Mouse (Mus musculus) ES-Bruce4 (cell line): Measurements from ENCODE around the gene Cyp1a2. TPM values are rescaled to one million over a fixed set of nuclear protein-coding genes. Genes with fewer than 3 reads are reported as not detected.

Source experiments
- H3K27ac ChIP-seq: 2 replicates; pipeline ENCODE4 v1.5.1; 2012; ENCODE audit warnings: low read length, inconsistent platforms; ENCODE audit not compliant: insufficient read depth
- H3K27me3 ChIP-seq: 2 replicates; pipeline ENCODE4 v1.6.1; 2012; ENCODE audit warnings: mild to moderate bottlenecking, low read length, inconsistent platforms; ENCODE audit not compliant: control insufficient read depth, poor library complexity, insufficient read depth, severe bottlenecking
- H3K36me3 ChIP-seq: 2 replicates; pipeline ENCODE4 v1.6.1; 2012; ENCODE audit warnings: inconsistent platforms, mild to moderate bottlenecking, low read length, moderate library complexity; ENCODE audit not compliant: control insufficient read depth, poor library complexity, insufficient read depth, severe bottlenecking
- H3K4me1 ChIP-seq: one replicate; pipeline ENCODE4 v1.8.1; 2011; ENCODE audit warnings: low read length; ENCODE audit not compliant: control insufficient read depth, insufficient read depth
- H3K4me3 ChIP-seq: 2 replicates; pipeline ENCODE4 v1.5.1; 2011; ENCODE audit warnings: low read depth, mild to moderate bottlenecking, low read length
- H3K9ac ChIP-seq: 2 replicates; pipeline ENCODE4 v1.6.1; 2012; ENCODE audit warnings: low read depth, mild to moderate bottlenecking, inconsistent platforms; ENCODE audit not compliant: poor library complexity, severe bottlenecking
- H3K9me3 ChIP-seq: replicated peaks from 2 replicates; pipeline ENCODE4 v1.6.1; 2012; ENCODE audit warnings: mild to moderate bottlenecking, low read length, inconsistent platforms; ENCODE audit not compliant: control insufficient read depth, poor library complexity, insufficient read depth, severe bottlenecking
- CTCF ChIP-seq: IDR thresholded peaks from one replicate; pipeline ENCODE4 v1.8.1; 2011; ENCODE audit warnings: low read depth, low read length
- EP300 ChIP-seq: IDR thresholded peaks from 2 replicates; pipeline ENCODE4 v1.6.1; 2011; ENCODE audit warnings: low read depth, low read length; ENCODE audit not compliant: insufficient read depth
- POLR2A ChIP-seq: IDR thresholded peaks from one replicate; pipeline ENCODE4 v1.8.1; 2011; ENCODE audit warnings: low read length; ENCODE audit not compliant: insufficient read depth
- polyA plus RNA-seq: library from polyadenylated mRNA; stranded (reverse); fragments of >200 nt; gene quantifications from 2 replicates; pipeline ENCODE4 v1.2.4, GENCODE M21; 2011; ENCODE audit warnings: low read depth; ENCODE audit not compliant: missing spikeins, insufficient read depth, insufficient read length

Gene Cyp1a2
- polyA plus RNA-seq, 1 experiment, result not detected

GRCm38 (mm10) chr9:57669566-57669965 is 13.9 kb downstream of the Cyp1a2 start:
- no peak overlapping the region for H3K9ac ChIP-seq
- no peaks in the 10 kb centered on the region for H3K9me3 ChIP-seq
- H3K27ac ChIP-seq, result no peak overlapping the region
- no peaks in the 10 kb centered on the region for H3K27me3 ChIP-seq
- TF ChIP-seq POLR2A (no peak), EP300 (no peak), CTCF (no peak)
- no peaks in the 10 kb centered on the region for H3K4me1 ChIP-seq
- H3K4me3 ChIP-seq, result no peak overlapping the region
- no peaks in the 10 kb centered on the region for H3K36me3 ChIP-seq

GRCm38 (mm10) chr9:57668277-57668676 is 15.2 kb downstream of the Cyp1a2 start:
- Histone ChIP-seq H3K36me3 (no peaks in the 10 kb centered on the region), H3K27ac (no peak overlapping the region), H3K4me1 (no peaks in the 10 kb centered on the region), H3K9me3 (no peaks in the 10 kb centered on the region), H3K4me3 (no peak overlapping the region), H3K9ac (no peak overlapping the region), H3K27me3 (no peaks in the 10 kb centered on the region)
- TF ChIP-seq EP300 (no peak), POLR2A (no peak), CTCF (no peak)

- no peak overlapping the region for H3K9ac ChIP-seq
- no peaks in the 10 kb centered on the region for H3K9me3 ChIP-seq
- TF ChIP-seq EP300 (no peak), POLR2A (no peak), CTCF (no peak)
- no peak overlapping the region for H3K27ac ChIP-seq
- H3K27me3 ChIP-seq, result no peaks in the 10 kb centered on the region
- H3K36me3 ChIP-seq, result no peaks in the 10 kb centered on the region
- H3K4me3 ChIP-seq, result no peak overlapping the region
- H3K4me1 ChIP-seq, result no peaks in the 10 kb centered on the region
Observed at GRCm38 (mm10) chr9:57667817-57668216, 15.7 kb downstream of the Cyp1a2 start.

- Histone ChIP-seq H3K27ac (no peak overlapping the region), H3K36me3 (no peaks in the 10 kb centered on the region), H3K9ac (no peak overlapping the region), H3K4me1 (no peaks in the 10 kb centered on the region), H3K4me3 (no peak overlapping the region), H3K27me3 (no peaks in the 10 kb centered on the region), H3K9me3 (no peaks in the 10 kb centered on the region)
- TF ChIP-seq POLR2A (no peak), EP300 (no peak), CTCF (no peak)
Observed at GRCm38 (mm10) chr9:57667136-57667535, 16.4 kb downstream of the Cyp1a2 start.

GRCm38 (mm10) chr9:57666536-57666935 is 17.0 kb downstream of the Cyp1a2 start:
- TF ChIP-seq POLR2A, result no peak
- no peak for TF ChIP-seq CTCF
- Histone ChIP-seq H3K9me3 (no peaks in the 10 kb centered on the region), H3K27me3 (no peaks in the 10 kb centered on the region), H3K4me3 (no peak overlapping the region), H3K9ac (no peak overlapping the region), H3K36me3 (no peaks in the 10 kb centered on the region), H3K27ac (no peak overlapping the region), H3K4me1 (no peaks in the 10 kb centered on the region)

GRCm38 (mm10) chr9:57664616-57665015 is 18.9 kb downstream of the Cyp1a2 start:
- Histone ChIP-seq H3K4me3 (no peak overlapping the region), H3K4me1 (no peaks in the 10 kb centered on the region), H3K36me3 (no peaks in the 10 kb centered on the region), H3K9ac (no peak overlapping the region), H3K27ac (no peak overlapping the region), H3K27me3 (no peaks in the 10 kb centered on the region), H3K9me3 (no peaks in the 10 kb centered on the region)
- TF ChIP-seq EP300 (no peak), CTCF (no peak), POLR2A (no peak)

- Histone ChIP-seq H3K27ac (no peak overlapping the region), H3K9me3 (no peaks in the 10 kb centered on the region), H3K9ac (no peak overlapping the region), H3K4me1 (no peaks in the 10 kb centered on the region), H3K36me3 (no peaks in the 10 kb centered on the region), H3K27me3 (no peaks in the 10 kb centered on the region), H3K4me3 (no peak overlapping the region)
- no peak for TF ChIP-seq CTCF
- no peak for TF ChIP-seq POLR2A
- TF ChIP-seq EP300, result no peak
Observed at GRCm38 (mm10) chr9:57661552-57661951, 22.0 kb downstream of the Cyp1a2 start.
